Mouse (Mus musculus): ENCODE data around the gene Spata17. TPM values are rescaled to one million over a fixed set of nuclear protein-coding genes. Genes with fewer than 3 reads are reported as not detected.

Spata17 gene
- total and polyA plus RNA-seq, 2 experiments from 2014 or later = 1.2 to 2.0 TPM

- TF ChIP-seq CTCF (IDR thresholded peaks at IDR 0.05; ENCODE audit: low read depth) = no peak
- WGBS = 90% methylated on average over 6 of the region's 6 CpGs
- Histone ChIP-seq H3K9ac (no peak overlapping the region), H3K4me2 (ENCODE audit: low read depth) (no peak overlapping the region), H3K4me1 (ENCODE audit: insufficient read depth) (no peaks in the 10 kb centered on the region), H3K36me3 (ENCODE audit: insufficient read depth) (peaks cover 6% of the 10 kb centered on the region; the same call in 1 of the 2 replicates), H3K4me3 (ENCODE audit: low read depth, low read length) (no peak overlapping the region), H3K27ac (ENCODE audit: low read depth, low read length) (no peak overlapping the region), H3K9me3 (ENCODE audit: low read length) (no peaks in the 10 kb centered on the region), H3K27me3 (ENCODE audit: insufficient read depth, low read length) (no peaks in the 10 kb centered on the region)
- ATAC-seq = no peak
- no peak for DNase-seq
Observed at GRCm38 (mm10) chr1:187236296-187236695, 21.0 kb upstream of the Spata17 start.

GRCm38 (mm10) chr1:187235161-187235560 lies 19.9 kb upstream of the Spata17 start:
- H3K9me3 ChIP-seq (ENCODE audit: low read length) = no peaks in the 10 kb centered on the region
- ATAC-seq (no peak), DNase-seq (no peak)
- no peak overlapping the region for H3K9ac ChIP-seq
- no peak for TF ChIP-seq CTCF (IDR thresholded peaks at IDR 0.05; ENCODE audit: low read depth)
- no peak overlapping the region for H3K4me2 ChIP-seq (ENCODE audit: low read depth)
- H3K4me1 ChIP-seq (ENCODE audit: insufficient read depth) = no peaks in the 10 kb centered on the region
- no peak overlapping the region for H3K27ac ChIP-seq (ENCODE audit: low read depth, low read length)
- H3K36me3 ChIP-seq (ENCODE audit: insufficient read depth) = peaks cover 6% of the 10 kb centered on the region; the same call in 1 of the 2 replicates
- no peaks in the 10 kb centered on the region for H3K27me3 ChIP-seq (ENCODE audit: insufficient read depth, low read length)
- H3K4me3 ChIP-seq (ENCODE audit: low read depth, low read length) = no peak overlapping the region
- 95% methylated on average over 3 of the region's 3 CpGs for WGBS

GRCm38 (mm10) chr1:187232996-187233615 lies 17.8 kb upstream of the Spata17 start:
- DNase-seq (no peak), ATAC-seq (no peak)
- no peak overlapping the region for H3K4me3 ChIP-seq (ENCODE audit: low read depth, low read length)
- no peaks in the 10 kb centered on the region for H3K4me1 ChIP-seq (ENCODE audit: insufficient read depth)
- no peak for TF ChIP-seq CTCF (IDR thresholded peaks at IDR 0.05; ENCODE audit: low read depth)
- H3K27ac ChIP-seq (ENCODE audit: low read depth, low read length) = no peak overlapping the region
- WGBS = 78% methylated on average over 7 of the region's 7 CpGs
- no peak overlapping the region for H3K4me2 ChIP-seq (ENCODE audit: low read depth)
- no peaks in the 10 kb centered on the region for H3K27me3 ChIP-seq (ENCODE audit: insufficient read depth, low read length)
- H3K9me3 ChIP-seq (ENCODE audit: low read length) = no peaks in the 10 kb centered on the region
- no peak overlapping the region for H3K9ac ChIP-seq
- H3K36me3 ChIP-seq (ENCODE audit: insufficient read depth) = peaks cover 6% of the 10 kb centered on the region; the same call in 1 of the 2 replicates

- DNase-seq (no peak), ATAC-seq (no peak)
- Histone ChIP-seq H3K9ac (no peak overlapping the region), H3K4me3 (ENCODE audit: low read depth, low read length) (no peak overlapping the region), H3K4me1 (ENCODE audit: insufficient read depth) (no peaks in the 10 kb centered on the region), H3K27me3 (ENCODE audit: insufficient read depth, low read length) (no peaks in the 10 kb centered on the region), H3K27ac (ENCODE audit: low read depth, low read length) (no peak overlapping the region), H3K4me2 (ENCODE audit: low read depth) (no peak overlapping the region), H3K9me3 (ENCODE audit: low read length) (no peaks in the 10 kb centered on the region), H3K36me3 (ENCODE audit: insufficient read depth) (peaks cover 6% of the 10 kb centered on the region; the same call in 1 of the 2 replicates)
- WGBS = 81% methylated on average over 14 of the region's 14 CpGs
- TF ChIP-seq CTCF (IDR thresholded peaks at IDR 0.05; ENCODE audit: low read depth) = no peak
Observed at GRCm38 (mm10) chr1:187232196-187232955, 17.1 kb upstream of the Spata17 start.

GRCm38 (mm10) chr1:187230255-187230654 lies 15.0 kb upstream of the Spata17 start:
- WGBS = 87% methylated on average over 5 of the region's 5 CpGs
- H3K9ac ChIP-seq = no peak overlapping the region
- TF ChIP-seq CTCF (IDR thresholded peaks at IDR 0.05; ENCODE audit: low read depth) = no peak
- no peaks in the 10 kb centered on the region for H3K27me3 ChIP-seq (ENCODE audit: insufficient read depth, low read length)
- no peak overlapping the region for H3K4me3 ChIP-seq (ENCODE audit: low read depth, low read length)
- no peak overlapping the region for H3K4me2 ChIP-seq (ENCODE audit: low read depth)
- no peaks in the 10 kb centered on the region for H3K4me1 ChIP-seq (ENCODE audit: insufficient read depth)
- H3K27ac ChIP-seq (ENCODE audit: low read depth, low read length) = no peak overlapping the region
- peaks cover 14% of the 10 kb centered on the region; the same call in 1 of the 2 replicates for H3K36me3 ChIP-seq (ENCODE audit: insufficient read depth)
- ATAC-seq (no peak), DNase-seq (no peak)
- H3K9me3 ChIP-seq (ENCODE audit: low read length) = no peaks in the 10 kb centered on the region

- Histone ChIP-seq H3K27me3 (ENCODE audit: insufficient read depth, low read length) (no peaks in the 10 kb centered on the region), H3K36me3 (ENCODE audit: insufficient read depth) (peaks cover 14% of the 10 kb centered on the region; the same call in 1 of the 2 replicates), H3K4me3 (ENCODE audit: low read depth, low read length) (no peak overlapping the region), H3K4me2 (ENCODE audit: low read depth) (no peak overlapping the region), H3K9me3 (ENCODE audit: low read length) (no peaks in the 10 kb centered on the region), H3K9ac (no peak overlapping the region), H3K4me1 (ENCODE audit: insufficient read depth) (no peaks in the 10 kb centered on the region), H3K27ac (ENCODE audit: low read depth, low read length) (no peak overlapping the region)
- DNase-seq (no peak), ATAC-seq (no peak)
- no peak for TF ChIP-seq CTCF (IDR thresholded peaks at IDR 0.05; ENCODE audit: low read depth)
- WGBS = 81% methylated on average over 13 of the region's 13 CpGs
Observed at GRCm38 (mm10) chr1:187228414-187229146, 13.3 kb upstream of the Spata17 start.

All from forebrain, postnatal 0 days (tissue).